Mouse (Mus musculus) bone marrow, adult 2 months (tissue): ENCODE data around the gene Selenoi. TPM values are rescaled to one million over a fixed set of nuclear protein-coding genes. Genes with fewer than 3 reads are reported as not detected.

Experiments used
- H3K27ac ChIP-seq: fragments of 200-500 bp; 2 replicates; pipeline ENCODE4 v1.5.1; 2012; ENCODE audit warnings: low read depth, mild to moderate bottlenecking, control low read depth, inconsistent platforms, low read length; ENCODE audit not compliant: control insufficient read depth, poor library complexity, insufficient read depth
- H3K4me1 ChIP-seq: fragments of 200-500 bp; 2 replicates; pipeline ENCODE4 v1.6.1; 2011; ENCODE audit warnings: low read length; ENCODE audit not compliant: control insufficient read depth, insufficient read depth
- H3K4me3 ChIP-seq: fragments of 200-500 bp; replicated peaks from 2 replicates; pipeline ENCODE3; 2011; ENCODE audit warnings: mild to moderate bottlenecking, low read depth, low read length, control low read depth; ENCODE audit not compliant: control insufficient read depth
- CTCF ChIP-seq: fragments of 200-500 bp; IDR thresholded peaks from 2 replicates; pipeline ENCODE4 v1.5.1; 2011; ENCODE audit warnings: low read length, control low read depth; ENCODE audit not compliant: control insufficient read depth, insufficient read depth
- POLR2A ChIP-seq: fragments of 200-500 bp; IDR thresholded peaks from 2 replicates; pipeline ENCODE4 v1.6.1; 2011; ENCODE audit warnings: low read depth, mild to moderate bottlenecking, control low read depth, low read length, borderline replicate concordance; ENCODE audit not compliant: control insufficient read depth
- WGBS: fragments of 180-500 bp; shearing (Covaris S2); methylation state at CpG from one replicate; pipeline ENCODE4 v1.1.7; 2018; 5-methylcytosine and 5-hydroxymethylcytosine counted together
- polyA plus RNA-seq: library from polyadenylated mRNA; stranded (reverse); fragments of >200 nt; gene quantifications from 2 replicates; pipeline ENCODE4 v1.2.4, GENCODE M21; 2011; ENCODE audit warnings: low replicate concordance; ENCODE audit not compliant: missing spikeins, insufficient read depth, insufficient read length

Selenoi gene
- polyA plus RNA-seq, 1 experiment, result 7.5 TPM

DNA sequence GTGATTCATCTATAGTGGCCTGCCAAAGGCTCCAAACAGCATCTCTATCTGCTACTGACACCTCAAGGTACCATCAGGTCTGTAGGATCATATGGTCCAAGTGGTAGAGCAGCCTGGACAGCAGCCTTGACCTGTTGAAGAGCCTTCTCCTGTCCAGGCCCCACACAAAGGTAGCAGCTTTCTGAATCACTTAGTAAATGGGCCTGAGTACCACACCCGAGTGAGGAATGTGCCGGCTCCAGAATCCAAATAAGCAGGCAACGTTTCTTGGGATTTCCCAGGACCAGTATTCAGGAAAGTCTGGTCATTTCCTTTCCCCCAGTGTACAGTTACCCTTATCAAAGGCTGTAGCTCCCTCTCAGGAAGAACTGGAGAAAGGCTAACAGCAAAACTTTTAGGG, 46.6 kb downstream of the Selenoi start:
- no peak overlapping the region for H3K27ac ChIP-seq
- H3K4me1 ChIP-seq, result no peaks in the 10 kb centered on the region
- no peak overlapping the region for H3K4me3 ChIP-seq
- WGBS, result 50% methylated on average over 3 of the region's 3 CpGs
- no peak for TF ChIP-seq POLR2A
- TF ChIP-seq CTCF, result no peak

DNA sequence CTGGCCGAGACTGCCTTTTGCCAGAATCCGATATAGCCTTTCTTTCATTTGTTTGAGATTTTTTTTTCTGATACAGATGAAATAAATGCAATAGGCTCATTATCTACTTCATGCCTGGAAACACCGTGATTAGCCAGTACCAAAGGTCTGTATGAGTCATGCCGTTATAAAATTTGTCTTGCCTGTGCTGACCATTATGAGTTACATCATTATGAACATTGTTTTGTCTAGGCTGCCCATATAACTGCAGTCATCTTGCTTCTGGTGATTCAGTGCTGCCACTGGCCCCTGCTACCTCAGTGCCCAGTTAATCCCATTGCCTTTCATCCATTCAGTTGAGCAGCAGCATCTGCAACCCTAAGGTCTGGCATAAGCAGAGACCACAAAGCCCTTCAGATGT, 47.1 kb downstream of the Selenoi start:
- H3K27ac ChIP-seq, result no peak overlapping the region
- H3K4me1 ChIP-seq, result no peaks in the 10 kb centered on the region
- WGBS, result 79% methylated on average over 4 of the region's 4 CpGs
- H3K4me3 ChIP-seq, result no peak overlapping the region
- TF ChIP-seq POLR2A, result no peak
- no peak for TF ChIP-seq CTCF

DNA sequence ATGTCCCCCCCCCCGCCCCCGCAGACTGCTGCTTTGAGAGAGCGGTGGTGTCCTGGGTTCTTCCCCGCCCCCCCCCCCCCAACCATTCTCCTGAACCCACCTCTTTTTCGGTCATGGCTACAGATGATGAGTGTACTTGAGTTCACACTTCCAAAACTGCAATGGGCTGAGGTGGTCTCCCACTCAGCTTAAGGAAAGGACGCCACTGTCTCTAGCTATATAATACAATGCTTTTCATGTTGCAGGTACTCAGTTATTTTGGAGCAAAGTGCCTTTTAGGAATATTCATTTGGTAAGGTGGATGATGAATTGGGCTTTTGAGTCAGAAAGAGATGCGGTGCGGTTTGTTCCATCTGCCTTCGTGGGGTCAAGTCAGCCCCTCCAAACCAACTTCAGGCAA, 48.5 kb downstream of the Selenoi start:
- no peak for TF ChIP-seq CTCF
- TF ChIP-seq POLR2A, result no peak
- Histone ChIP-seq H3K27ac (no peak overlapping the region), H3K4me3 (no peak overlapping the region), H3K4me1 (no peaks in the 10 kb centered on the region)
- 51% methylated on average over 9 of the region's 9 CpGs for WGBS

GRCm38 (mm10) chr5:30281291-30281732, 48.9 kb downstream of the Selenoi start, which contains the start of gene Drc1:
Gene Drc1, plus strand, starts transcription at chr5:30281388.
- 13% methylated on average over 26 of the region's 26 CpGs for WGBS
- H3K4me3 ChIP-seq, result no peak within 1 kb of the TSS
- no peak within 1 kb of the TSS for H3K27ac ChIP-seq
- TF ChIP-seq CTCF (no peak), POLR2A (no peak)
- no peaks in the 10 kb centered on the region for H3K4me1 ChIP-seq

GRCm38 (mm10) chr5:30285944-30286799, 53.8 kb downstream of the Selenoi start:
- no peaks in the 10 kb centered on the region for H3K4me1 ChIP-seq
- no peak overlapping the region for H3K27ac ChIP-seq
- 77% methylated on average over 10 of the region's 10 CpGs for WGBS

DNA sequence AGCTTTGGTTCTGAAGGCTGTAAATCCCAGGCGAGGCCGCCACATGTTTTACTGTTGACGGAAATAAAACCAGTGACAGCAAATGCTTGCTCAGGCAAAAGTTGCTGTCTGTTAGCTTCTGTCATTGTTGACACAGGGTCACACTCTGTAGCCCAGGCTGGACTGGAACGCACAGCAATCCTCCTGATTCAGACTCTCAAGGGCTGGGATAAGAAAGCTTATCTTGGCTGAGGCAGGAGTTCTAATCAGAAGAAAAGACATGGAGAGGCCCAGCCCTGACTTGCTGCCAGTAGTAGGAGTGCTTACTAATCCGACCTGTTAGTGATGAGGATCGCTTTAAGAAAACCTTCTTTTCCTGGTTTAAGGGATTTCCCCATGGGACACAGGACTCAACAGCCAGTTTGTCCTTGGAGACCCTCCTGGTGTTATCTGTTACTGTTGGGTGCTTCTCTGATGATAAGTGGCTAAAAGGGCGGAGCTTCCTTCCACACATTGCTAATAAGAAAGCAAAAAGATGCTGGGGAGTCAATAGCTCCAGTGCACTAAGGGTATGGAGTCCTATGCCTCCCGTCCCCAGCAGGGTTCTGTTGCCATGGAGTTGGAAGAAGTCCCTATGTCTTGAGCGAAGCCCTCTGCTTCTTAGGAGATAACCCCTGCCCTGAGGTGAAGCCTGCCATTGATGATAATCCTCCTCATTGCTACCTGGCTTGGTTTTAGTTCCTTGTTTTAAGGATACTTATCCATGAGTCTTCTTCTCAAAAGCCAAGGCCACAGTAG, 54.9 kb downstream of the Selenoi start:
- no peak overlapping the region for H3K27ac ChIP-seq
- H3K4me3 ChIP-seq, result no peak overlapping the region
- TF ChIP-seq POLR2A (no peak), CTCF (no peak)
- H3K4me1 ChIP-seq, result no peaks in the 10 kb centered on the region
- 73% methylated on average over 9 of the region's 9 CpGs for WGBS

More at GRCm38 (mm10) chr5:30285944-30286799, 53.8 kb downstream of the Selenoi start:
- TF ChIP-seq POLR2A (no peak), CTCF (no peak)
- no peak overlapping the region for H3K4me3 ChIP-seq

Other genes with a start within 250 kb of the Selenoi start
- gene Il6, start 219.5 kb upstream of the Selenoi start, polyA plus RNA-seq, result 2.4 TPM in 1 of 2 replicates, not detected in the other
- 80.0 and 89.6 TPM in 2 replicates for gene Tyms, start 159.0 kb upstream of the Selenoi start, polyA plus RNA-seq
- not detected in 2 replicates for gene Garem2, start 127.4 kb upstream of the Selenoi start, polyA plus RNA-seq
- not detected in 2 replicates for gene 3110082J24Rik, start 126.5 kb upstream of the Selenoi start, polyA plus RNA-seq
- gene Hadha, start 77.4 kb upstream of the Selenoi start, polyA plus RNA-seq, result 25.7 and 51.3 TPM in 2 replicates
- 27.3 and 32.3 TPM in 2 replicates for gene Hadhb, start 77.3 kb upstream of the Selenoi start, polyA plus RNA-seq
- not detected in 2 replicates for gene Adgrf3, start 26.9 kb upstream of the Selenoi start, polyA plus RNA-seq
- 0.82 TPM in 1 of 2 replicates, not detected in the other for gene Drc1, start 48.8 kb downstream of the Selenoi start, polyA plus RNA-seq
- not detected in 2 replicates for gene Otof, start 229.4 kb downstream of the Selenoi start, polyA plus RNA-seq
- gene 1700001C02Rik, start 233.5 kb downstream of the Selenoi start, polyA plus RNA-seq, result not detected in 2 replicates